Mouse (Mus musculus) T-helper 17 cell (primary cell): ENCODE measurements at regions not wholly inside any gene's neighbourhood (a gene's known extent, or its start where the extent isn't known, plus 50 kb on each side); places are given as distances from the start of the nearest gene placed in this dataset.

ENCODE experiments used
- in situ Hi-C, 2 experiments: fragments of 300-600 bp; cut with MboI, MseI; formaldehyde crosslinking; loops; 1 replicate in 1 of 2; 2 replicates in 1 of 2; pipeline ENCODE4 v1.15.1; 2025; ENCODE audit warnings: high pct_unique_total_duplicates in 2 of 2

DNA sequence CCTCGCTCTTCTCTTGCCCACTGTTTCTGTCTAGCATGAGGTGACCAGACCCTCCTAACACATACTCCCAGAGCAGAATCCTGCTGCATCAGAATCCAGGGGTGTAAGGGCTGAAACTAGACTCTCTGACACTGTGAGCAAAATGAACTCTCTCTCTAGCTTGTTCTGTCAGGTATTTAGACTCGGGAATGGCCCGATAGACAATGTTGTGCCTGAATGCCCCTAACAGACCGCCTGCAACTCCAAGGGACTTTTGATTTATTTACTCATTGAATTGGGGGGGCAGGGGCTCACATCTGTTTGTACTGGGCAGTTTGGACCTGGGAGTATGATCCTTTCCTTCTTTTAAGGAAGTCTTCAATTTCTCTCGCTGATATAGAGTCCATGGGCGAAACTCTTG is 469.3 kb upstream of the Trpc7 start:
- in situ Hi-C loops, result no loop called here

DNA sequence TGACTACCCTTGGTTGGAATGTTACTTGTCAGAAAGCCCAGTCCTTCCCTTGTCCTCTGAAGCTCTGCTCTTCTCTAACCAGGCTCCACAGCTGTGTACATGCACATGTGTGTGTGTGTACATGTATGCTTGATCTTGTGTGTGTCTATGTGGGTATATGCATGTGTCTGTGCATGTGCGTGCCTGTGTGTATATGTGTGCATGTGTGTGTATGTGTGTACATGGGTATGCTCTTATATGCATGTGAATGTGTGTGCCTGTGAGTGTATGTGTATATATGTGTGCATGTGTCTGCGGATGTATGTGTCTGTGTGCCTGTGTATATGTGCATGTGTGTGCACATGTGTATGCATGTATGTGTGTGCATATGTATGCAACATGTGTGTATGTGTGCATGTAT is 468.6 kb upstream of the Trpc7 start:
- in situ Hi-C loops, result no loop called here

DNA sequence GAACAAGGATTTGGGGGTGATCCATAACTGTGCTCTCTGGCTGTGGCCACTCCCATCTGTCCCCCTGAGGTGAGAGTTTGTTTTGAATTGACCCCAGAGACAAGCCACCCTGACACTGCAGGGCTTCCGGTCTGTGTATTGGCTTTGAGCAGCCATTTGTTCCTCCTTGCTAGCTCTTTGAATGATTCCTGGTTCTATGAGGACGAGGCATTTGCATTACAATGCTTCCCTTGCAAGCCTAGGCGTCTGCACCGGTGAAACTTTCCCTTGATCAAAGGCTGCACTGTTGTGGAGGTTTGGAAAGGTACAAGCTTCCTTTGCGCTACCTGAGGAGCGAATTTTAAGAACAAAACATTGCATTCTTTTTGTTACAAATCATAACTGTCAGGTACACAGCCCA is 466.8 kb upstream of the Trpc7 start:
- in situ Hi-C loops, result no loop called here

DNA sequence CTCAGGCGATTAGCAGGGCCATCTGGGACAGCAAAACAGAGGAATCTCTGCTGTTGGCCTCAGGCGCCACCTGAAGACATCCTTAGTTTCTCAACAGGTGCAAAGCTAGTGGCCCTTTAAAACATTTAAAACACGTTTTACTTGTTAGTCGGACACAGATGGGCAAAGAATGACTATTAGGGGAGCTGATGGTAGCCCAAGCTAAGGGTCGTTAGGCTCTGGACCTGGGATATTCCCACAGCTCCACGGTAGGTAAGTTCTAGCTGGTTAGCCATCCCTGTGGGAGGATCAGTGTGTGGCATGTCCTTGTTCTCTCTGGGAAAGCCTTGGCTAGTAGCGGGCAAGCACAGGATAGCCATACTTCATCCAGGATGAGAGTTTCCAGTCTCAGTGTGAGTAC is 465.5 kb upstream of the Trpc7 start:
- in situ Hi-C loops, result no loop called here

DNA sequence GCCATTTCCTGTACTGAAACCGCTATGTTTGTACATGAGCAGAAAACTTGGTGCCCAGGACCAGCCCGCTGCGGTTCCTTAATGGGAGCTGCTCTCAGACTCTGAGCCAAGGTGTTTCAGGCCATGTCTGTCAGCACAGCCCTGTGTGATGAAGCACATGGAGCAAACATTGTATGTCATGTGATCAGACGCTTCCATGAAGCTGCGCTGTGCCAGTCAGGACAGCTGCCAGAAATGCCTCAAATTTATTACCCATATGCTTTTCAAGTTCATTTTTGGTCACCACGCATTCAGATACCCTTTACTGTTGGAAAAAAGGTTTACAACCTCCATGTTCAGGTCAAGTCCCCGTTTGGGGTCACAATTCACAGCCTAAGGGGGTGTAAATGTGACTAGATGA is 458.8 kb upstream of the Trpc7 start:
- in situ Hi-C loops, result no loop called here

DNA sequence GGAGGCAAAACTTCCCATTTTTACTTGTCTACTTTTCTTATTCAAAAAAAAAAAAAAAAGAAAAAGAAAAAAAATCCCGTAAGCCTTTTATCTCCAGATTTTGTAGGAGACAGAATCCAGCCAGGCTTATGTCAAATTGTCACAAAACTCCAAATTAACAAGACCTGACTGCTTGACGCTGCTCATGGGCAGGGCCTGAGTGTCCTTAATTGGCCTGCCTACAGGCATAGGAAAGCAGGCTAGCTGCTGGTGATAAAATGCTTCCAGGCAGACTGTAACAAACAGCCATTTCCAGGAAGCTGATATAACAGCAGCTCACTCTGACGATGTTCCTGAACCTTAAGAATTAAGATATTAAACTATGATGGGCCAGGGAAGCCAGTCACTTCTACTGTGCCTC is 458.2 kb upstream of the Trpc7 start:
- in situ Hi-C loops, result no loop called here

DNA sequence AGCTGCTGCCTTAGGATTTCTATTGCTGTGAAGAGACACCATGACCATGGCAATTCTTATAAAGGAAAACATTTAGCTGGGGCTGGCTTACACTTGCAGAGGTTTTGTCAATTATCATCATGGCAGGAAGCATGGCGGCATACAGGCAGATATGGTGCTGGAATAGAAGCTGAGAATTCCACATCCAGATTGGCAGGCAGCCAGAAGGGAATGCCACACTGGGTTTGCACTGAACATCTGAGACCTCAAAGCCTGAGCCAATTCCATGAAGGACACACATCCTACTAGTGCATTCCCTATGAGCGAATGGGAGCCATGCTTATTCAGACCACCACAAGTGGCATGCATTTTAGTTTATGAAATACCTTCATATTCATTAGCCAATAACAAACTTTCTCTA is 455.0 kb upstream of the Trpc7 start:
- in situ Hi-C loops, result no loop called here

DNA sequence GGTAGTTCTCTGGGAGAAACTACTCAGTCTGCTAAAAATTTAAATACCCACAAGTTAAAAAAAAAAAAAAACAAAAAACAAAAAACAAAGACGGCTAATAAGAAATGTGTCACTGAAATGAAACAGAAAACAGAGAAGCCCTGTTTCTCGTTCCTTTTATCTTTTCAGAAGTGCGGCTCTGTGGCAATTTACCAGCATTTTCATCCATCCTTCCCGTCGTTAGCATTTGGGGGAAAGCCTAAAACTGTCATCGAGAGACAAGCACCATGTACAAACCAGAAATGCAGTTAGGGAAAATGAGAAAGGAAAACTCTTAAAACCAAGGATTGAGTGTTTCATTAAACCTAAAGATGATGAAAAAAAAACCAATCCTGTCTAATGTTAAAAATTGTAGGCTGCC is 442.9 kb upstream of the Trpc7 start:
- in situ Hi-C loops, result no loop called here

DNA sequence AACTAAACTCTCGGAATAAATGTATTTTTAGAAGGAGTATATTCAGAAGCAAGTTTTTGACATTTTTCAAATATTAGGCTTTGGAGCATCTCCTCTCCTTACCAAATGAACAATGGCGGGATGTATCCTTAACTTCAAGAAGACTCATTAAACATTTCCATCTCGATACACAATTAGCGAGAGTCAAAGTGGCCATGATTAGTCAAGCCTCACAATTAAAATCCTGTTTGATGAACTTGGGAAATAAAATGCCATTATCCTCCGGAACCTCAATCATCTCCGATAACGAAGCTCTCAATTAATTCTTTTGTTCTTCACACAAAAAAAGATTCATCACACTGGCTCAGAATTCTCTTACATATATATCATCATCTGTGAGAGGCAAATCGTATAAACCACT is 440.8 kb upstream of the Trpc7 start:
- in situ Hi-C loops, result no loop called here

DNA sequence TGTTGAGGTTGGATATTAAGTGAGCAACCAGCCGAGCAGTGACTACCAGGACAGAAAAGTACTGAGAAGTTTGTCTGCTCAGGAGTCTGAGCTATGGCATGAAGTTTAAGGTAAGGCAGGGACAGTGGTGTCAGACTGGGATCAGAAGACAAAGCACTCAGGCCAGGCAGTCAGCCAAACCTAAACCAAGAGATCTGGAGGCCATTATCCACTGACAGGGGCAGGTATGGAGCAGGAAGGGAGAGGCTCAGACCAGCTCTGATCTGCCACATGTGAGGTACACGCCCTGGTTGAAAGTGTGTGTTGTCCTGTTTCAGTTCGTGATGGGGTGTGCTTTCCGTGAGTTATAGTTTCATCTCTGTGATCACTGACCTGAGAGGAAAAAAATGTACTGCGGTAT is 437.2 kb upstream of the Trpc7 start:
- in situ Hi-C loops, result no loop called here

DNA sequence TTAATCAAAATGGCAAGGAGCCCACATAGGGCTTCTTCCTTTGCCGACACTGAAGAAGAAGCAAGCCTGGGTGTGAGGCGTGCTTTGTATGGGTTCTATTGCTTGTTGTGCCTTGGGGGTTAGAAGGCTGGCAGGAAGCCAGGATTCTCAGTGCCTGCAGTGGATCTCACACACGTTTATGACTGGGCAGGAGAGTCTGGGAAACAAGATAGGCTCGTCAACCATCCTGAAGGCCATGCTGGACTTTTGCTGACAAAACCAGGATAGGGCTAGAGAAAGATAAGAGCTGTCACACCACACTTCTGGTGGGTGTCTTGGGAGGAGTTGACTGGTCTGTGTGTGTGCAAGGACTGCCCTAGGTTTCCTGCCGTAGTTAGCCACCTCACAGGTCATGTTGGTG is 436.1 kb upstream of the Trpc7 start:
- in situ Hi-C loops, result no loop called here

DNA sequence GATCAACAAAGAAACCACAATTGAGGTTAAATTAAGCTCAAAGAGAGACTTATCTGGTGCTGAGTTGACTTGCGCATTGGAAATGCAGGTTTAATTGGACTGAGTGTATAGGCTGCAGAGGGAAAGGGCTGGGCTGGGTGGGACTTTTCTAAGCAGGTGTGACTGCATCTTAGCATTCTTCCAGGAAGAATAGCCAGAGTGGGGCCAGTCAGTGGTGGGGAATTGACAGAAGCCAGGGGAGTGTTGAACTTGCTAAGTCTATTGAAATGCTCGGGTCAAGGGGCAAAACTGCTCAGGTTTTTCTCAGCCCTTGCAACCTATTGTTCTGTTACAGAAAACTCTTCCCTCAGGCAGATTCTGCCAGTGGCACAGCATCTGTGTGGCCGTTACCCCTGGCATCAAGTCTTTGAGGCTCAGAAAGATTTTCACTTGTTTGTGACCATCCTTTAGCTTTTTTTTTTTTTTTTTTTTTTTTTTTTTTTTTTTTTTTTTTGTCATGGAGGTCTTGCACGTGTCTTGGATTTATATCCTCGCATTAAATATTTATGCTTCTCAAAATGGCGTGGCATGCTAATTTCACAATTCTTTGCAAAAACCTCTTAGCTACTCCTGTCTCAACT is 429.6 kb upstream of the Trpc7 start:
- in situ Hi-C loops, result no loop called here

DNA sequence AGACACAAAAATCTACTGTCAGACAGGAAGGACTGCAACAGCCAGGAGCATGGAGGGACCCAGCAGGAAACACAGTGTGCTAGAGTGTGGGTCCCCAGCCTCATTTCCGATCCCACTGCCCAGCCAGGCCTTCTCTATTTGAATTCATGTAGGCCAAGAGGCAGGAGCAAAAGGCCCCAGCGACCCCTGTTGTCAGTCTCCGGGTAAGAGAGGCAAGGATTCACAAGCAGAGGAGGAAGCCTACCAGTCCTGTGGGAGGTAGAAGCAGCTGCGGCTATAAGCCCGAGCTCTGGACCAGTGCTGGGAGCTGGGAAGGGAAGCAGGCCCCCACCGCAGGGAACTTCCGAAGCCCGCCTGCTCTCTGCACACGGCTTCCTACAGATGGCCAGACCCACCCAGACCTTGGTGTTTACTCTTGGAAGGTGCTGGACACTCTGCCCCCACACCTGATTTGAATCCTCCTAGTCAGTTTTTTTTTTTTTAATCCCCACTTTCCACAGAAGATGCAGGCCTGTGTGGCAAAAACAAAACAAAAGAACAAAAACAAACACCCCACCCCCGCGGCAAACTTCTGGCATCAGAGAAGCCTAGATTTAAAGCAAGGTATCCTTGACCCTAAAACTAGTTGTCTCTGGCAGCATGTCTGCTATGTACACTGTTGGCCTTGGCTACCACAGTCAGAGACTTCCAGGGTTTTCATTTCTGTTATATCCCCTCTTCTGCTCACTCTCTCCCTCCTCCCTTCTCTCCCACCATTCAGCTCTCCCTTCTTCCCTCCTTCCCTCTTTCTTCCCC is 420.6 kb upstream of the Trpc7 start:
- in situ Hi-C loops, result no loop called here

DNA sequence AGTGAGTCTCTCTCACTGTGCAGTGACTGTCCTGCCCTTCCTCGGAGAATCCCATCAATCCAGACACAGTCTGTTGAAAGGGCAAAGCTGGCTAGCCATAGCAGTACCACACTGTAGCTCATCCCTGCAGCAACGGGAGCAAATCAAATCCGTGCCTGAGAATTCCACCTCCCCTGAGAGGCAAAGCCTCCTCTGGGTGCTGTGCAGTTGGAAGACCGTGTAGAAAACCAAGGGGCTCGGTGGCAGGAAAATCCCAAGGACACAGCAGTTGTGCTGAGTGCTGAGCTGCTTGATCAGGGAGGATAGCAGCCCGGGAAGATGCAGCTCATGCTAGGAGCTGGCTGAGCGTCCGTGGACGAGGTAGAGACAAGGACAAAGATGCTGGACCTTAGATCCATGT is 418.7 kb upstream of the Trpc7 start:
- in situ Hi-C loops, result no loop called here

DNA sequence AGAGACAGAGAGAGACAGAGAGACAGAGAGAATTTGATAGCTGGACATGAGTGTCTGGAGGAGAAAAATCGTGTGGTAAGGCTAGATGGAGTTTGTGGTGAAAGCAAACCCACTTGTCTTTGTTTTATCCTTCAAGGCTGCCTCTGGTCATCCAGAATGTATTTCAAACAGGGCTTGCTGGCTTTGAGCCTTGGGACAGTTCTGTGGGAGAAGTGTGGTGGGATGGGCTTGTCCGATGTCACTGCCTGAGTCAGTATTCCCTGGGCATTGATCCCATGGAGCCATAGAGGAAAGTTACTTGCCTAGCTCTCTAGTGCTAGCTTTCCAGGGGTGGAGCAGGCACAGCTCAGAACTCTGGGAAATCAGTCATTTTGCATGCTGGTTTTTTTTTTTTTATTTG is 417.9 kb upstream of the Trpc7 start:
- in situ Hi-C loops, result no loop called here

DNA sequence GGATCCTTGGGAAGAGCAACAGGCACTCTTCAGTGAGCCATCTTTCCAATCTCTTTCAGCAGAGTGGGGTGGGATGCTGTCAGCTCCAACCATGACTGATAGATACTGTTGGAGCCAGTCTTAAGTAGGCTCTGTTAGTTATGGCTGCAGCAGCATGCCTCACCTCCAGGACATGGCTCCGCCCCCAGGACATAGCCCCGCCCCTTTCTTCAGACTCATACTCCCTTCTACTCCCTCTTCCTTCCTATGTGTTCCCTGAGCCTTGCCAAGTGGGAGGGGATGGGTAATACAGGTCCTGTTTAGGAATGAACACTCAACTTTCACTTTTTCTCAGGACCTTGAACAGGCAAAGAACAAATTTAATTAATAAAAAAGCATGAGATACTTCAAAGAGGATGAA is 415.4 kb upstream of the Trpc7 start:
- in situ Hi-C loops, result no loop called here

DNA sequence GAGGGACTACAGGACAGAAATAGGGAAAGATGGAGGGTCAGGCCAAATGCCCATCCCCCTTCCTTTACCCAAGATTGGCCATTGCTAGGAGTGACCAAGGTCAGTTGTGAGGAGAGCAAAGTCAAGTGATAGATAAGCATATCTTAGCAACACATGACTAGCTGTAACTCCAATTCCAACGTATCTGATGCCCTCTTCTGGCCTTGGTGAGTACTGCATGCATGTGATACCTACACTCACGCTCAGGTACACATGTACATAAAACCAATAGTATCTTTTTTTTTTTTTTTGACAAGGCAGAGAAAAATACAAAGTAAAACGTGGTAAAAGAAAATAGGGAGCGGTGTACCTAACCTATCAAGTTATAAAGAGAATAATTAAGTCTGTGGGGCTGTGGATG is 413.8 kb upstream of the Trpc7 start:
- in situ Hi-C loops, result no loop called here

DNA sequence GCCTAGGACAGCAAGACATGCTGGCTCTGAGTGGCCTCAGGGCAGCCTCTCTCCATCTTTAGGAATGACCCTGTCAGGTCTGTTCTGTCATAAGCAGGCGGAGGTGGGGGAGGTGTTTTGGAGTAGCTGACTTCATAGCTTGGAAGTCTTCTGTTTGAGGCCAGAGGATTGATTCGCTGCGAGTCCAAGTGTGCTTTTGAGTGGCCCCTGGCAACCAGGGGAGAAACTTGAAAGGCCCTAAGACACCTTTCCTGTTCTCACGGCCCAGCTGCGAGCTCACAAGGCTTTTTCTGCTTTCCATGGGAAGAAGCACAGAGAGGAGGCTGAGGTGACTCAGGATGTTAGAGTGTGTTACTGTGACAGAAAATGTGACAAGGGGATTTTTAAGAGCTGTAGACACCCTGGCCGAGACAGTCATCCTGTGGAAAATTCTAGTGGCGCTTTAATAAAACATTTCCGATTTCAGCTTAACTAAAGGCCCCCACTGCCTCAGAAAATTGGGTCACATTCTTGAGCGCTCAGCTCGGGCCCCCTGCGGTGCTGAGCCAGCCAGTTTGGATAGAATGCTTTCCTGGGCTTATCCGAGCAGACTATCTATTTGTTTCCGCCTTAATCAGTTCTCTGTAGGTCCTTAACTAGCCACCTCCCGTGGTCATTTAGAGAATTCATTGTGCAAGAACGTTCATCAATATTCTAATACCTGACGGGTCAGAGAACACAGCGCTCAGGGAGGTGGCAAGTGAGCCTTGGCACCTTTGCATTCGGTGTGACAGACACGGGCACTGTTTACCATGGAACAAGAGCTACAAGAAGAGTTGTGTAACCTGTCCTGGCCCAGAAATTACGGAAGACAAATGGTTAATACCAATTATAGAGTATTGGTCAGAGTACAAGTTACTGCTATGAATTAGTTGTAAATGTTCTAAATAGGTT is 412.4 kb upstream of the Trpc7 start:
- in situ Hi-C loops, result no loop called here

DNA sequence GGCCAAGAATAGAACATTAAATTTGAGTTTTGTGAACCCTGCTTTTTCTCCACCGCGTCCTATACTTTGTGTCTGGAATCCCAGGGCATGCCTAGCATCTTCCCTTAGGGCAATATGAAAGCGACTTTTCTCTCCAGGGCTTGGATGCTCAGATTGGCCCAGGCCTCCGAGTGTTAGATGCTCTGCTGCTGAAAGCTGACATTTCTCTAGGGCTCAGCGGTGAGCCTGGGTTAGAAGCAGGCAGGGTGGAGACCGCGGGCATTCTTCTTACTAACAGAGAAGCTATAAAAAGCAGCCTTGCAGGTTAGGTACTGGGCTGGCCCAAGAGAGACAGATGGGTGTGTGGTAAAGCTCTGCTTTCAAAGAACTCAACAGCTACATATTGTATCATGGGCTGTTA is 409.8 kb upstream of the Trpc7 start:
- in situ Hi-C loops, result no loop called here

DNA sequence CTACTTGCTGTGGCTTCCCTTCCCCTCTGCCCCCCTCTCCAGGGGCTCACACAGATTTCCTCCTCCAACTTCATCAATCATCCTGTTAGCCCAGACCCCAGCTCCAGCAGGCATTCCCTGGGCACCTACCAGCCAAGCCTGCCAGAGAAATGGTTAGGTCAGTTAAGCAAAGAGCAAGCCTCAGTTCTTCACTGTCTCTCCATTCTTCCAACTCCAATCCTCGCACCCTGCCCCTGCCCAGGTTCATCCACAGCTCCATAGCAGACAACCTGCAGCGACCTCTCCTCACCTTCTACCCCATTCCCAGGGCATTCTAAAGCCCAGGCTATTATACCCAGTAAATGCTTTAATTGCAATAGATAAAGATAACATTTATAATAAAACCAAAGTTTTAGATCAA is 408.0 kb upstream of the Trpc7 start:
- in situ Hi-C loops, result no loop called here

DNA sequence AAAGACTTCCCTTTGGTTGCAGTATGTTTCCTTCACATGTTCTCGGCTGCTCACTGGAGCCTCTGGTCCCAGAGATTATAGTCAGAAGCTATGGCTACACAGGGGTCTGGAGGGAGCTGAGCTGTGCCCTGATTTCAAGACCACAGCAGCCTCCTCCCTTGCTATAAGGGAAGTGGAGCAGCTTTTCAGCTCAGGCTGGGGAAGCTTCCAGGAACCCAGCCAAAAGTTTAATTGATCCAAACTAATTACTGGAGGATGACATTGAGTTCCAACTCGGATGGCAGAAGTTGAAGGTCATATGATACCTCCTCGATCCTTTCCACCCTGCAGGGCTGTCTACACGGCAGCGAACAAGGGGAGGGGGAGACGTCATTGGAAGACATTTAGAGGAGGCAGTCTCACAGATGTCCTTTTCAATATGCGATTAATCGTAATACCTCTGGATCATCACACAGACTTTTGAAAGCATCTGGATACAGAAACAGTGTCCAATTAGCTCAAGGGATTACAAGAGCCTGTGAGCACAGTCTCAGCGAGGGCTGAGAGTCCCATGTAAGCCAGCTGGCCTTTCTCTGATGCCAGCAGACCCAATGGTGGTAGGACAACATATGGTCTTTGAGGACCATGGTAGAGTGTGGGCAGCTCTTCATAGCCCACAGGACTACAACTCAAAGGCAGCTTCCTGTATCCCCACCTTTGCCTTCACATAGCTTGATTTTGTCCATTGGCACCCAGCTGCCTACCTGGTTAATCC is 396.1 kb upstream of the Trpc7 start:
- in situ Hi-C loops, result no loop called here

DNA sequence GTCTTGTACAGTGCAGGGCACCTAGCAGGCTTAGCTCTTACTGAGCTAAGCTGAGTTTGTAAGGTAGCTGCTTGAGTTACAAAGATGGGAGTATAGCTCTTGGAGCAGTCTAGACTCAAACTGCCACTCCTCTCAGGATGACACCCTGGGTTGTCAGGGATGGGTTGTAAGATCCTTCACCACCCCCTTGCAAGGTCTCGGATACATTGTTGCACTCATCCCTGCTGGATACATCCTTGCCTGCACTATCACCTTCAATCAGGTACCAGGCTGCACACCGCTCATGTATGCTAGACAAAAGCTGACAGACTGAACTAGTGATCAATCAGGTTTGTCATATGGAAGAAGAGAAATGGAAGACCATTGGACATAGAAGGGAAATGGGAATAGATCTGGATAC is 390.4 kb upstream of the Trpc7 start:
- in situ Hi-C loops, result no loop called here
